Mouse (Mus musculus) adrenal gland (tissue): ENCODE results near the gene Hras.

Experiments used
- microRNA-seq, 2 experiments: library from miRNA; unstranded; fragments of <30 nt; microRNA quantifications; one replicate each; pipeline ENCODE4; 2019

The Hras gene

Small RNA genes within 50 kb of the gene (microRNA-seq; reads per million reads assigned to microRNA genes)
- 179 to 300 reads per million in 2 experiments for gene Mir210
